Mouse (Mus musculus): Measurements from ENCODE around the gene Slc30a4. TPM values are rescaled to one million over a fixed set of nuclear protein-coding genes. Genes with fewer than 3 reads are reported as not detected.

The Slc30a4 gene
- polyA plus RNA-seq (2014; fragmentation: Nextera tagmentation; extraction: Ambion mirVana), result 4.8 and 12.7 TPM in 2 replicates

GRCm38 (mm10) chr2:122702181-122703036 lies at the start of gene Slc30a4:
Gene Slc30a4, minus strand, starts transcription at chr2:122702663.
- Histone ChIP-seq H3K27ac (ENCODE audit: low read depth, low read length) (no peak within 1 kb of the TSS), H3K9me3 (ENCODE audit: control insufficient read depth, low read length) (no peaks in the 10 kb centered on the region), H3K4me1 (ENCODE audit: control insufficient read depth, insufficient read depth, low read length) (peaks cover 8% of the 10 kb centered on the region; the same call in 1 of the 2 replicates), H3K27me3 (ENCODE audit: control insufficient read depth, insufficient read depth, low read length) (no peaks in the 10 kb centered on the region), H3K9ac (ENCODE audit: low read depth, low read length) (peak within 1 kb of the TSS; percentile 76), H3K4me2 (replicated peaks; ENCODE audit: low read depth, low read length) (peak within 1 kb of the TSS; percentile 60), H3K4me3 (ENCODE audit: low read length) (peak within 1 kb of the TSS; percentile 71), H3K36me3 (ENCODE audit: control insufficient read depth, insufficient read depth, low read length) (no peaks in the 10 kb centered on the region)
- peak; percentile 99 for ATAC-seq (ENCODE audit: low FRiP score, low TSS enrichment)
- under 1% methylated on average over 80 of the region's 111 CpGs for WGBS

GRCm38 (mm10) chr2:122746461-122746860 lies 44.0 kb upstream of the Slc30a4 start:
- Histone ChIP-seq H3K27me3 (ENCODE audit: control insufficient read depth, insufficient read depth, low read length) (no peaks in the 10 kb centered on the region), H3K4me2 (replicated peaks; ENCODE audit: low read depth, low read length) (no peak overlapping the region), H3K4me3 (ENCODE audit: low read length) (no peak overlapping the region), H3K36me3 (ENCODE audit: control insufficient read depth, insufficient read depth, low read length) (peaks cover 36% of the 10 kb centered on the region; the same call in 1 of the 2 replicates), H3K9me3 (ENCODE audit: control insufficient read depth, low read length) (no peaks in the 10 kb centered on the region), H3K9ac (ENCODE audit: low read depth, low read length) (no peak overlapping the region), H3K4me1 (ENCODE audit: control insufficient read depth, insufficient read depth, low read length) (no peaks in the 10 kb centered on the region), H3K27ac (ENCODE audit: low read depth, low read length) (no peak overlapping the region)
- 92% methylated on average over 9 of the region's 9 CpGs for WGBS
- no peak for ATAC-seq (ENCODE audit: low FRiP score, low TSS enrichment)

- WGBS, result 30% methylated on average over 7 of the region's 7 CpGs
- Histone ChIP-seq H3K4me2 (replicated peaks; ENCODE audit: low read depth, low read length) (peak overlapping the region; percentile 66), H3K9me3 (ENCODE audit: control insufficient read depth, low read length) (no peaks in the 10 kb centered on the region), H3K4me1 (ENCODE audit: control insufficient read depth, insufficient read depth, low read length) (no peaks in the 10 kb centered on the region), H3K4me3 (ENCODE audit: low read length) (peak overlapping the region; percentile 87), H3K36me3 (ENCODE audit: control insufficient read depth, insufficient read depth, low read length) (peaks cover 3% of the 10 kb centered on the region; the same call in 1 of the 2 replicates), H3K27ac (ENCODE audit: low read depth, low read length) (no peak overlapping the region), H3K27me3 (ENCODE audit: control insufficient read depth, insufficient read depth, low read length) (no peaks in the 10 kb centered on the region), H3K9ac (ENCODE audit: low read depth, low read length) (peak overlapping the region; percentile 91)
- no peak for ATAC-seq (ENCODE audit: low FRiP score, low TSS enrichment)
Measured at GRCm38 (mm10) chr2:122739023-122739422, 36.6 kb upstream of the Slc30a4 start.

- Histone ChIP-seq H3K9me3 (ENCODE audit: control insufficient read depth, low read length) (no peaks in the 10 kb centered on the region), H3K4me3 (ENCODE audit: low read length) (peak within 1 kb of the TSS; percentile 87), H3K27me3 (ENCODE audit: control insufficient read depth, insufficient read depth, low read length) (no peaks in the 10 kb centered on the region), H3K4me1 (ENCODE audit: control insufficient read depth, insufficient read depth, low read length) (no peaks in the 10 kb centered on the region), H3K27ac (ENCODE audit: low read depth, low read length) (peak within 1 kb of the TSS; percentile 92), H3K4me2 (replicated peaks; ENCODE audit: low read depth, low read length) (peak within 1 kb of the TSS; percentile 66), H3K36me3 (ENCODE audit: control insufficient read depth, insufficient read depth, low read length) (no peaks in the 10 kb centered on the region; the same call in 1 of the 2 replicates), H3K9ac (ENCODE audit: low read depth, low read length) (peak within 1 kb of the TSS; percentile 91)
- under 1% methylated on average over 51 of the region's 59 CpGs for WGBS
- peak; percentile 95 for ATAC-seq (ENCODE audit: low FRiP score, low TSS enrichment)
Measured at GRCm38 (mm10) chr2:122737894-122738830, 35.7 kb upstream of the Slc30a4 start, which contains the start of gene Bloc1s6. Gene Bloc1s6, plus strand, starts transcription at chr2:122738503.

GRCm38 (mm10) chr2:122731456-122731855 lies 29.0 kb upstream of the Slc30a4 start:
- Histone ChIP-seq H3K4me3 (ENCODE audit: low read length) (no peak overlapping the region), H3K4me1 (ENCODE audit: control insufficient read depth, insufficient read depth, low read length) (no peaks in the 10 kb centered on the region), H3K9ac (ENCODE audit: low read depth, low read length) (no peak overlapping the region), H3K4me2 (replicated peaks; ENCODE audit: low read depth, low read length) (no peak overlapping the region), H3K9me3 (ENCODE audit: control insufficient read depth, low read length) (no peaks in the 10 kb centered on the region), H3K36me3 (ENCODE audit: control insufficient read depth, insufficient read depth, low read length) (no peaks in the 10 kb centered on the region), H3K27ac (ENCODE audit: low read depth, low read length) (no peak overlapping the region), H3K27me3 (ENCODE audit: control insufficient read depth, insufficient read depth, low read length) (no peaks in the 10 kb centered on the region)
- 75% methylated on average over 2 of the region's 2 CpGs for WGBS
- ATAC-seq (ENCODE audit: low FRiP score, low TSS enrichment), result no peak

DNA sequence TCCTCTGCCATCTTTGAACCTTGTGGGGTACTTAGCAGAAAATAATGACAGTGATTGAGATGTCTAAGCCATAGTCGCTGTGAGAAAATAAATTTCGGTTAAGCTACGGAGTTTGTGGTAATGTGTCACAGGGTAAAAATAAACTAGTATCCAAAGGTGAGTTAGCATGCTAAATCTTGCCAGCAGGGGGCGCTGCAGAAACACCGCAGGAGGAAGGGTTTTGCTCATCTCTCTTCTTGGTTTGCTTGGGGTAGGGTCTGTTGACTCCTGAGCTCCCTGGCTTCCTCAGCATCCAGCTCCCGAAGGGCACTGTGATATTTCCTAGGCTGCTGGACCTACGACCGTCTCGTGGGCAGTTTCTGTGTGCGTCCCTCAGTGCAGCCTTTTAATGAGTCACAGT lies 23.1 kb upstream of the Slc30a4 start:
- Histone ChIP-seq H3K27ac (ENCODE audit: low read depth, low read length) (no peak overlapping the region), H3K9me3 (ENCODE audit: control insufficient read depth, low read length) (no peaks in the 10 kb centered on the region), H3K9ac (ENCODE audit: low read depth, low read length) (no peak overlapping the region), H3K27me3 (ENCODE audit: control insufficient read depth, insufficient read depth, low read length) (no peaks in the 10 kb centered on the region), H3K36me3 (ENCODE audit: control insufficient read depth, insufficient read depth, low read length) (no peaks in the 10 kb centered on the region), H3K4me2 (replicated peaks; ENCODE audit: low read depth, low read length) (no peak overlapping the region), H3K4me1 (ENCODE audit: control insufficient read depth, insufficient read depth, low read length) (no peaks in the 10 kb centered on the region), H3K4me3 (ENCODE audit: low read length) (no peak overlapping the region)
- 56% methylated on average over 10 of the region's 10 CpGs for WGBS
- no peak for ATAC-seq (ENCODE audit: low FRiP score, low TSS enrichment)

GRCm38 (mm10) chr2:122720564-122720963 lies 18.1 kb upstream of the Slc30a4 start:
- H3K9ac ChIP-seq (ENCODE audit: low read depth, low read length), result no peak overlapping the region
- no peak overlapping the region for H3K4me2 ChIP-seq (replicated peaks; ENCODE audit: low read depth, low read length)
- WGBS, result 89% methylated on average over 3 of the region's 3 CpGs
- no peaks in the 10 kb centered on the region for H3K4me1 ChIP-seq (ENCODE audit: control insufficient read depth, insufficient read depth, low read length)
- H3K27me3 ChIP-seq (ENCODE audit: control insufficient read depth, insufficient read depth, low read length), result no peaks in the 10 kb centered on the region
- no peaks in the 10 kb centered on the region for H3K36me3 ChIP-seq (ENCODE audit: control insufficient read depth, insufficient read depth, low read length)
- H3K4me3 ChIP-seq (ENCODE audit: low read length), result no peak overlapping the region
- no peak overlapping the region for H3K27ac ChIP-seq (ENCODE audit: low read depth, low read length)
- no peaks in the 10 kb centered on the region for H3K9me3 ChIP-seq (ENCODE audit: control insufficient read depth, low read length)
- ATAC-seq (ENCODE audit: low FRiP score, low TSS enrichment), result no peak

GRCm38 (mm10) chr2:122719232-122719631 lies 16.8 kb upstream of the Slc30a4 start:
- no peaks in the 10 kb centered on the region for H3K36me3 ChIP-seq (ENCODE audit: control insufficient read depth, insufficient read depth, low read length)
- H3K4me1 ChIP-seq (ENCODE audit: control insufficient read depth, insufficient read depth, low read length), result no peaks in the 10 kb centered on the region
- H3K9me3 ChIP-seq (ENCODE audit: control insufficient read depth, low read length), result no peaks in the 10 kb centered on the region
- H3K4me3 ChIP-seq (ENCODE audit: low read length), result no peak overlapping the region
- H3K9ac ChIP-seq (ENCODE audit: low read depth, low read length), result no peak overlapping the region
- WGBS, result 54% methylated on average over 1 of the region's 1 CpGs
- H3K4me2 ChIP-seq (replicated peaks; ENCODE audit: low read depth, low read length), result no peak overlapping the region
- no peak overlapping the region for H3K27ac ChIP-seq (ENCODE audit: low read depth, low read length)
- ATAC-seq (ENCODE audit: low FRiP score, low TSS enrichment), result no peak
- no peaks in the 10 kb centered on the region for H3K27me3 ChIP-seq (ENCODE audit: control insufficient read depth, insufficient read depth, low read length)

All from kidney, embryonic 14.5 days (tissue).